Mouse (Mus musculus): ENCODE results near the gene Gpr183.
A peak's percentile ranks its signal among the peaks of the same experiment; 100 is the strongest.

The Gpr183 gene

GRCm38 (mm10) chr14:121929243-121929951 lies 35.6 kb downstream of the Gpr183 start:
- no peak for DNase-seq

GRCm38 (mm10) chr14:121928375-121929137 lies 36.4 kb downstream of the Gpr183 start:
- DNase-seq, result peak; percentile 60

- no peak for DNase-seq
Measured at GRCm38 (mm10) chr14:121927451-121927850, 37.5 kb downstream of the Gpr183 start.

DNA sequence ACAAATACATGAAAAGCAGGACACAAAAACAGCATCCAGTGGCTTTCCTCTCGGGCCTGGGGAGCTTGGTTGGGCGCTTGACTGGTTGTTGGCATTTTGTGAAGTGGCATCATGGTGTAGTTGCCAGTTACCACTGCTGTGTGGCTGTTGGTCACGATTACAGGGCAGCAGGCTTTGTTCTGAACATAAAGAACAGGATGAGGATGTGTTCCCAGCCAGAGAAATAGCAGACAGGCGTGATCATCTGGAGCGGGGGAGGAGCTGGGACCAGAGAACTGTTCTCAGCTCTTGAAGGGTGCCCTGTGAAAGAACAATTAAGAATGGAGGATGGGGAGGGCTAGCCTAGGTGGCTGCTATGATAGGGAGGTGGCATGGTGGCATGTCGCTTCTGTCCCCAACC lies 38.1 kb downstream of the Gpr183 start:
- no peak for DNase-seq

GRCm38 (mm10) chr14:121924876-121925275 lies 40.1 kb downstream of the Gpr183 start:
- DNase-seq, result no peak

DNA sequence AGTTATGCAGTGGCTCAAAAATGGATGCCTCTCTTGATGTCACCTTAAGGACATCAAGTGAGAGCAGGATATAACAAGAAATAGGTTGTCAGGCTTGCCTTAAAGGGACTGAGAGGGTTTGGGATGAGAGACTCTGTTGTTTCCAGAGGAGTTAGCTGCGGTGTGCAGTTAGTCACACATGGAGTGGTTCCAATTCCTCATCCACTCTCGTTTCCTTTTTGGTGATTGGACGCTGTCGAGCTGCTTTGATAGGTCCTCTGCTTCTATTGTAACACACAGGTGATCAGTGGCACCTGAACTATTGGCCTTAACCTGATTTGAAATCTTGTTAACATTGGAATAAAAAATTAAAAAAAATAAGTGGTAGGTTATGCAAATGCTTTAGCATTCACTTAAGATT lies 42.3 kb downstream of the Gpr183 start:
- no peak for DNase-seq

DNA sequence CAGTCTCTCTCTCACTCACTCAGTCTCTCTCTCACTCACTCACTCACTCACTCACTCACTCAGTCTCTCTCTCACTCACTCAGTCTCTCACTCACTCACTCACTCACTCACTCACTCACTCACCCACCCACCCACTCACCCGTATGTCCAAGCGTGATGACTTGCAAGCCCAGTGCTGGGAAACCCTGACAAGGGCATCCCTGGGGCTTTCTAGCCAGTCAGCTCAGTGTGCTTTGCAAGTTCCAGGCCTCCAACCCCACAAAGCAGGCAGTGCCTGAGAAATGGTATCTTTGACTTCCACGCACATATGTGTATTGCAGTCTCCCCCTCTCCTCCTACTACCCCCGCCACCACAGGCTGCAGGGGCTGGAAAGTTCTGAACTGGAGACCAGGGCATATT lies 43.0 kb downstream of the Gpr183 start:
- DNase-seq, result no peak

- DNase-seq, result no peak
Measured at GRCm38 (mm10) chr14:121920511-121921124, 44.4 kb downstream of the Gpr183 start.

- DNase-seq, result no peak
Measured at GRCm38 (mm10) chr14:121919752-121920151, 45.2 kb downstream of the Gpr183 start.

- DNase-seq, result no peak
Measured at GRCm38 (mm10) chr14:121918266-121918665, 46.7 kb downstream of the Gpr183 start.

DNA sequence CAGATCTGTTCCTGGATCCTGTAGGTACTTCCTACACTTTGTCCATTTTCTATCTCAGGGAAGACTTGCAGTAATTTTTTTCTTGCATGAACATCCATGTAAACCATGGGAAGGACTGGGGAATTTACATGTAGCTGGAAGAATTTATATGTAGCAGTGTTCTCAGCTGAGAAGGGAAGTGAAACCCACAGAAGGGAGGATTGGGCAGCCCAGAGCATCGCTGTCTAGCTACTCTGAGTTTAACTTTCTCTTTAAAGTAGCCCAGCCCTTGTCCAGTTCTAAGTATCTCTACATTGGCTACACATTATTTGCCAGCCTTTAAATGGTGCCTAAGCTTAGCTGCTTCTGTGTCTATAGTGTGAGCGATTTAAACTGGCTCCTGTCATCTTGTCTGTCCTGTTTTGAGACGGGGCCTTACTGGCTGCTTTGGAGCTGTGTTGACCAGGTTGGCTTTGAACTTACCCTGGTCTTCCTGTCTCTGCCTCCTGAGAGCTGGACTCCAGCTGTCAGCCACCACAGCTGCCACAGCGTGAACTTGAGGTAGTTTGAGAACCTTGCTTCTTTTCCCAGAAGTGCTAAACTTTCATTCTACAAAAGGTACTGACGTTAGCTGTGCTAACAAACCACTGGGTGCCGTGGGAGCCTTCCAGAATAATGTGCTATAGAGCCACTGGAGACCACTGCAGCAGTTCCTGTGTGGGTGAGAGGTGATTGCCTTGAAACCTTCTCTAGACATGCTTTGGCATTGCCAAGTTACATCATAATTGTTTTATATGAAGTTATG lies 48.5 kb downstream of the Gpr183 start:
- DNase-seq, result no peak

- peak; percentile 59 for DNase-seq
Measured at GRCm38 (mm10) chr14:121915621-121916020, 49.4 kb downstream of the Gpr183 start, which contains the start of gene Gpr18. TSS of gene Gpr18 (minus strand) at chr14:121915781.

DNA sequence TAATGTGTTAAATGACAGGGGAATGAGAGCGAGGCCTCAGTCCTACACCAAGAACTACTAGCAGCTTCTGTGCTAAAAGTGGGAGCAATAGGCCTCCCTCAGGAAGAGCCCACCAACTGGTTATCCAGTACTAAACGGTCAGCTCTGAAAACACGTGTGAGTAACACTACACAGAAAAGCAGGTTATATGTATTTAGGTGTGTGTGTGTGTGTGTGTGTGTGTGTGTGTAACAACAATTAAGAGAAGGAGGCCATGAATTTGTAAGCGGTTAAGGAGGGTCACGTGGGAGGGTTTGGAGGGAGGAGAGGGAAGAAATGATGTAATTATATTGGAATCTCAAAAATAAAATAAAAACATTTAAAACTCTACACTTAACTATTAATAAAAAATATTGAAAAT lies 49.9 kb downstream of the Gpr183 start:
- DNase-seq, result no peak

DNA sequence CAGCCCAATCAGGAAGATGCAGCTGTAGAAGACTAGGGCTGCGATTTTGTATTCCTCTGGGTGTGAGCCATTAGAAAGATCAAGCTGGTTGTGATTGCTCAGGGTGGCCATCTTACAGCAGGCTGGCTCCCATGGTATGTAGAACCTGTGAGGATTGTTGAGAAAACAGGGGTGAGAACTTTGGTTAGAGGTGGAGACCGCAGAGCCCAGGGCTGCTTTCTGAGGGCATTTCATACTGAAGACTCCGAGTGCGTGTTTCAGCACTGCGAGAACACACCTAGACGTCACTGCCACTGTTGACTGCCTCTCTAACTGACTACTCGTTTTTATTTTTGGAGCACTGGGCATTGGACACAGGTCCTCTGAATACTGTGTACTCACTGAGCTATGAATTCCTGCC lies 52.5 kb downstream of the Gpr183 start:
- no peak for DNase-seq

DNA sequence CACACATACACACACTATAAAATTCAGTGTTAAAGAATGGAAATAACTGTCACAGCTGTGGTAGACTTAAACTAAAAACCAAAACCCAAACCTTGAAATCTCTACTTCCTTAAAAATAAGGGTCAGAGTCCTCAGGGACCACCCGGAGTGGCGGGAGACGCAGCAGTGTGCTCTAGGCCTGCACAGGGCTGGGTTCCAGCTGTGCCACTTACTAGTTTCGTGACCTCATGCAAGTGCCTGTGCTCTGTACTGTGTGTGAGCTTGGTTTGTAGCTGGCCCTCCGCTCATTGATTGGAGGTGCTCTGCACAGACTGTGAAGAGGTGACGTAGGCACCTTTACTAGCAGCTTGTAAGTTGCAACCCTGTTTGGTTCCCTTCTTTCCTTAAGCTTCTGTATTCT lies 55.1 kb downstream of the Gpr183 start:
- no peak for DNase-seq

GRCm38 (mm10) chr14:121906992-121907681 lies 57.9 kb downstream of the Gpr183 start:
- no peak for DNase-seq

GRCm38 (mm10) chr14:121906341-121906991 lies 58.5 kb downstream of the Gpr183 start:
- DNase-seq, result peak; percentile 50

- DNase-seq, result no peak
Measured at GRCm38 (mm10) chr14:121904754-121905153, 60.2 kb downstream of the Gpr183 start.

DNA sequence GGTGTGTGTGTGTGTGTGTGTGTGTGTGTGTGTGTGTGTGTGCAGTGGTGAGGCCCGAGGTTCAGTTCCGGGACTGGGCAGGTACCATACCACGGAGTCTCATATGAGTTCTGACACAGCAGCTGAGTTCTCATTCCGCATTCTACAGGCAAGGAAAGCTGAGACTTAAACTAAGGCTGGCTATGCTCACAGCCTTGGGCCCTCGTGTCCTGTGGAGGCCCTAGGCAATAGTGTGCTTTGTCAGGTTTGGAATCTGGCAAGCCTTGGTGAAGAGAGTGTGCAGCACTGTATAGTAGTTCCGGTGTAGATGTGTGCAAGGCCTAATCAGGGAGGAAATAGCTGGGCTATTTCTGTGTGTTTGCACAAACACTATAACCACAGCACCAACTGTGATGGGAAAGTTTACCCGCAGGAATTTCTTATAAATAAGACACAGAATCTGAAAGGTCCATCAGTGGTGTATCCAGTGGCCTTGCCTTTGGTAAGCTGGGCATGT lies 61.6 kb downstream of the Gpr183 start:
- DNase-seq, result peak; percentile 33

Measured in thymus, postnatal 25 days (tissue).